Mouse (Mus musculus) erythroid progenitor cell, adult 5-6 weeks (primary cell): ENCODE results near the gene Nme3. TPM values are rescaled to one million over a fixed set of nuclear protein-coding genes. Genes with fewer than 3 reads are reported as not detected.

Experiments
- ATAC-seq: replicated peaks from 2 replicates; pipeline ENCODE4 v1.8.0; 2016; ENCODE audit warnings: moderate number of reproducible peaks, mild to moderate bottlenecking, moderate TSS enrichment, inconsistent platforms; ENCODE audit not compliant: poor library complexity, low FRiP score, severe bottlenecking
- total RNA-seq, 2 experiments: library from RNA; stranded (forward) in 1 of 2; stranded (reverse) in 1 of 2; fragments of 150-400 nt in 1 of 2; fragments of 186-747, 209-891 nt in 1 of 2; gene quantifications; 2 replicates each; pipeline versions ENCODE4 v1.2.3 to v1.2.4; 2015 to 2017; ENCODE audit warnings: low replicate concordance in 2 of 2

Gene Nme3
- total RNA-seq (2015; ENCODE audit: low replicate concordance), result 151 and 169 TPM in 2 replicates
- total RNA-seq (2017; ENCODE audit: low replicate concordance), result 95.5 and 101 TPM in 2 replicates

DNA sequence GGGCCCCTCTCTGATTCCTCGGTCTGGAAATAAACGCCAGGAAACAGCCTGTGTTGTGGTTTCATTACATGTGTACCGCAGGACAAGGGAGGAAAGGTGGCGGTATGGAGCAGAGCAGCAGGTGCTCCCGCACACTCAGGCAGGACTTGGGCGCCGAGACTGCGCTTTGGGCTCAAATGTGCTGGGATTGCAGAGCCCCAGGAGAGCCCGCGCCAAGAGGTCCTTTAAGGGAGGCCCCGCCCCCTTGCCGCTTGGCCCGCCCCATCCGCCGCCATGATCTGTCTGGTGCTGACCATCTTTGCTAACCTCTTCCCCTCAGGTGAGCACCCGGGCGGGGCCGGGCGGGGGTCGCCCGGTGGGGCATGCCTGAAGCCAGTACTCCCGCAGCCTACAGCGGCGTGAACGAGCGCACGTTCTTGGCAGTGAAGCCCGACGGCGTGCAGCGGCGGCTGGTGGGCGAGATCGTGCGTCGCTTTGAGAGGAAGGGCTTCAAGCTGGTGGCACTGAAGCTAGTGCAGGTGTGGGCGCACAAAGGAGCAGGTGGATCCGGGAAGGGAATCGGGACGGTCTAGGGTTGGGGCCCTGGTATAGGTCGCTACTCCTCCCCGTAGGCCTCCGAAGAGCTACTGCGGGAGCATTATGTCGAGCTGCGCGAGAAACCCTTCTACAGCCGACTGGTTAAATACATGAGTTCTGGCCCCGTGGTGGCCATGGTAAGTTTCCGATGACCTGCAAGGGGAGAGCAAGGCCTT lies at the start of gene Nme3:
Gene Nme3, plus strand, starts transcription at position 260 of the 752 bp plus-strand sequence.
- ATAC-seq, result peak; percentile 69

DNA sequence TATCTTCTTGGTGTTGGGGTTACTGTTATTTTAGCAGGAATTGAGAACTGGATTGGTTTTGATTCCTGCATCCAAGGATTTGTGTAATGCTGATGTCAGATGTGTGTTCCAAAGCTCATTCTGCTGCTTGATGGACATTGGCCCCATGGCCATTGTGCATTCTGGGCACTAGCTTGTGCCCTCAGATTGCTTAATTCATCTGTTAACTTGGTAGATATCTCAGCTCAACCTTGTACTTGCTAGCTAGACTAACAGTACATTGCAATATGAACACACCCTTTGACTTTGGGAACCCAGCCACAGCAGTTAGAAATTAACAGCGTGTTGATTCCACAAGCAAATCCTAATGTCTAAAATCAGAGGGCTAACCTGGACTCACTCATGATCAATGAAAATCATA lies 48.9 kb upstream of the Nme3 start:
- ATAC-seq, result no peak

DNA sequence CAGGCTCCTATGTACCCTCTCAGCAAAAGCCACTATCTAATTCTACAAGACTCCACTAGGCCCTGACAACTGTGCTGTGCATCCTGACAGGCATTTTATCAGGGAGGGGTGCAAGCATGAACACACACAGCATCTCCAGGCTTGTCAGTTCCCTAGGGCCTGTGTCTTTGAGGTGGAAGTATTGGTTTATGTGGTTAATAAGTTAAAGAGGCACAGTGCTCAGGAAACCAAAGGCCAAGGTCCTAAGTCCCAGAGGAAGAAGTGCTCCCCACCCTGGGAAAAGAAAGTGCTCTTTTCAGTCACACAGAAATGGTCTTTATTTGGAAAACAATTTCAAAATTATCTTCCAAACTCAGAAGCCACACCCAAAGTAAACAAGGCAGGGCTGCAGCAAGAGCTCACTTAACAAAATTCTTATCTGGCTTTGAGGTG lies 47.7 kb upstream of the Nme3 start:
- ATAC-seq, result peak; percentile 40

DNA sequence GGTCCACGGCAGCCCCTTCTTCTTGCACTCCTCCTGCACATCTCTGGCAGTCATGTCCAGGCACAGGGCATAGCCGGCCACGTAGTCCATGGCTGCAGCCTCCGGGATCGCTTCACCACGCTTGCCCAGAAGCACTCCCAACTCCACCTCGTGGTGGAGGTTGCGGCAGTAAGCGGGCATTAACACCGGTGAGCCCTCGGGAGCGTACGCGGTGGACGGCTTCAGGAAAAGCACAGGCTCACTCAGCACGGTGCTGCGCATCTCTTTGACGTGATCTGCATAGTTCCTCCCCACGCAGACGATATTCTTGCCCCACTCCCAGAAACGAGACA lies 46.6 kb upstream of the Nme3 start:
- ATAC-seq, result peak; percentile 55

DNA sequence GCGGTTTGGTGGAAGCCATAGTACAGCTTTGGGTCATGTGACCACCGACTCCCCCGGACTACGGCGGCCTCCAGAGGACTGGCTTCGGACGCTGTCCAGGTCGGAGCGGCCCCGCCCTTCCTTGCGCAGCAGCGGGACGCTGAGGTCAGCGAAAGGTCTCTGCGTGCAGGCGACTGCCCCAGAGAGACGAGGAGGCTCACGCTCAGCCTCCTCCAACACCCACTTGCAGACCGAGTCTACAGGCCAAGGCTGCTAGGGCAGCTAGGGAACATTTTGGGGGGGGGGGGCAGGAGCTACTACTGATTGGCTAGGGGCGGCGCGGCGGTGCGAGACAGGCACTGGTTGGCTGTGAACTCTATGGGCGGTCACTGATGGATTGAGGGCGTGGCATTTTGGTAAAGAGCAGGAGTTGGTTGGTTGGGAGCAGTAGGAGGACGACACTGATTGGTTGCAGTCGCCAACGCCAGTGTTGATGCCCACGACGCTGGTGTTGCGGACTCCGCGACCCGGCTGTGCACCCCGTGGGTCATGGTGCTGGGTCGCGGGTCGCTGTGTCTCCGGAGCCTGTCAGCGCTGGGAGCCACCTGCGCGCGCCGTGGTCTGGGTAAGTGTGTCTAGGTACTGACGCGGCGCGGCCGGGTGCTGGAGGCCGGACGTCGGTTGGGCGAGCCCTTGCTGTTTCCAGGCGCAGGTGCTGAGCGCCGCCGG lies 46.1 kb upstream of the Nme3 start, which contains the start of gene Fahd1:
Gene Fahd1, minus strand, starts transcription at position 300 of the 708 bp plus-strand sequence.
- peak; percentile 84 for ATAC-seq

DNA sequence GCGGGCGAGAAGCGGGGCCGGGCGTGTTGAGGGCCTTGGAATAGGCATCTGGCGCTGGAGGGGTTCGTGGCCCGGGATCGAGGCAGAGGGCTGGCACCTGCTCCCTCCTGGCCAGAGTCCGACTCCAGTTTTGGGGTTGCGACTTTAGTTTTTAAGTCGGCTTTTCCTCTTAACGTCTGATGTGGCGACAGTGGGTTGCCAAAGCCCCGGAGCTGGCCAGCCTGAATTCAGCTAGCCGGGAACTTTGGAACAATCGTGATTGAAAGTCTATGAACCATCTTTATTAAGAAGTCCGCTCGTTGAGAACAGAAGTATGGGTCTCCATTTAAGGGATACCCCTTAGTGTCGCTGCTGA lies 45.5 kb upstream of the Nme3 start:
- no peak for ATAC-seq

DNA sequence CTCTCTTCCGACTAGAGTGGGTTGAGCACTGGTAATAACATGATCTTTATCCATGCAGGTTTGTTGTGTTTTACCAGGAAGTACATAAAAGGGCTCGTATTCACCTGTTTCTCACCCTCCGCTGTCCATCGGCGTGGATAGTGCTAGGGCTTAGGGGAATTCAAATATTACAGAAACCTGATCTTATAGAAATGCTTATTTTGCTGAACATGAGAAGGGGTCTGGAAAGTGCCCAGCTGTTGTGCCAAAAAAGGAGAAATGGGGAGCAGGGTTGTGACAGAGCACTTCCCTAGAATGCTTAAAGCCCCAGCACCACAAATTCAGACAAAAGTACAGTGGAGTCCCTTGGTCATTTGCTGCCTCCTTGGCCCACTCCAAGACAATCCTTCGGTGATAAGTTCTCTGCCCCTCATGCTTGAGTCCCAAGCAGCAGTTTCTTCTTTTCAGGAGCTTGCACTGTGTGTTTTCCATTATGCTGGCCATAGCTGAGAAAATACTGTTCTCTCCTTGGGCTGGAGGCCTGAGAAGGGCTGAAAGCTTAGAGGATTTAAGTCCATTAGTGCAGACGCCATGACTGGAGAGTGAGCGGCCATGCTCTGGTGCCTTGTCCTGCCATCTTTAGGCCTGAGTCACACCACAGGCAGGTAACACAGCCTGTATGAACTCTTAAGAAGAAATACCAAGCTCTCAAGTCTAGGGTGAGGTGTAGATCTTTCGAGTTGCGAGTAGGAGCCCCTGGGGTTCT lies 44.7 kb upstream of the Nme3 start:
- ATAC-seq, result no peak

DNA sequence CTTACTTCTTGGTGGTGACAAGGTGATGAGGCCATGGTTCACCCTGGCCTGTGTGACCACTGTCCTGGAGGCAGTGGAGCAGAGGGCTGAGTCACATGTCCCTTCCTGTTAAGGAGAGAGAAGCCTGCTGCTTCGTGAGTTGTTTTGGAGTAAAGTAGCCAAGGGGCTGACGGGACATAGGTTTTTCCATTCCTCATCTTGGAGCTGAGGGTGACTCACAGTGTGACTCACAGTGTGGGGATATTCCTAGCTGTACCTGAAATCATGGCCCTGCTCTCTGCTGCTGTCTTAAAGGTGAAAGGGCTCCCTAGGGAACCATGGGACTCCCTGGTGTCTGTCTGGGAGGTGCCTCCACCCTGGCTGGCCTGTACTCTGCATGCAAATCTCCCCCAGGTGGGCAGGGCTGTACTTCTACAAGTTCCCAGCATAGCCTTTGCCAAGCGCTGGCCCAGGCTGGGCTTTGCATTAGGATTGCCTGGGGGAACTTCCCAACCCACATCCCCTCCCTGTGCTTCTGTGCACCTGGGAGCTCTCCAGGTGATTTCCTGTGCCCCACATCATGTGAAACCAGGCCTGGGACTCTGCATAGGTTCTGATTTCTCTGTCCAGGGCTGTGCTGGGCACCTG lies 40.3 kb upstream of the Nme3 start:
- no peak for ATAC-seq

DNA sequence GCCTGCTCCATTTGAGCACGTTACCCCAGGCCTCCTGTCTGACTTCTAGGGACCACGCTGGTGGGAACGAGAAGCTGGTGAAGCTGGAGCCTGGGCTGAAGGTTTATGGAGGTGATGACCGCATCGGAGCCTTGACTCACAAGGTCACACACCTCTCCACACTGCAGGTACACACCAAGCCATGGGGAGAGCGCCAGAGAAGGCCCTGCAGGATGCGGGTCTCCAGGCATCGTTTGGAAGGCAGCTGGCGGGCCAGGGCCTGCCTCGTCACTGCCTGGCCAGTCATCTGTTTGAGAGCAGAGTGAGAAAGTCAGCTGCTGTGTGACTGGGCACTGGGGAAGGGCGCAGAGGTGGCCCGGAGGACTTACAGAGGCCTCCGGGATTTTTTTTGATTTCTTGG lies 39.7 kb upstream of the Nme3 start:
- no peak for ATAC-seq

DNA sequence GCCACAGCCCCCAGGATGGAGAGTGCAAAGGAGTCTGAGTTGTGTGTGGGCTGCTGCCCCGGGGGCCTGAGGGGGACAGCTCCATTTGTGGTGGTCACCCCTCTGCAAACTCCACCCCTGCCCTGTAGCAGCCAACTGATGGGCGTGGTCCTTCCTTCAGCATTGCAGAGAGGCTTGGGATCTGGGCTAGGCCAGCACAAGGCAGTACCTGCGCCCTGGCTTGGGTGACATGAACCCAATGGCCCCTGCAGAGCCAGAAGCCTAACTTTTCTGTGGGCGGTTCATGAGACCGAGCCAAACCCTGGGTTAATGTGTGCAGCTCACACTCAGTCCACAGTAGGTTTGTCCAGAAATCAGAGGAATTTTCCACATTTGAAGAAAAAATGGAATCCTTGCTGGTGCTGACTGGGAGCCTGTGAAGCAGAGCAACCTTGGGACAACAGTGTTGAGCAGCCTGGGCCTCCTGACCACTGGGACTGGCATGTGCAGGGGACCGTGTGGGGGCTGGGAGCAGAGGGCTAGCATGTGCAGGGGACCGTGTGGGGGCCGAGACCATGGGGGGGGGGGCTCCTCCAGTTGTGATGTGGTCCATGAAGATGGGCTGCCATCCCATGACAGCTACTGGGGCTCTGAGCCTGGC lies 38.3 kb upstream of the Nme3 start:
- peak; percentile 54 for ATAC-seq

DNA sequence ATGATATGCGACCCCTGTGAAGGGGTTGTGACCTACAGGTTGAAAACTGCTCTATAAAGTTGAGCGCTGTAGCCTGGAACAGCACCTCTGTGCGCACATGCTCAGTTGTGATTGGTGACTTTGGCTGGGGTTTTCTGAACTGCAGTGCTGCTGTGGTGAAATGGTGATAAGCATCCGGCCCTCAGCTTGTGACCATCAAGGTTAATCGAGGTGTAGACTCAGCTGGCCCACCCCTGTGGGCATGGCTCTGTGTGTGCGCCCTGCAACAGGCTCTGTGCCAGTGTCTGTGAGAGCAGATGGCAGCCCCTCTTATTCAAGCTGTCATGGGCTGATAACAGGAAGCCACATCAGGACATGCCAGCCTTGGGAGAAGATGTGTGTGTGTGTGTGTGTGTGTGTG lies 37.3 kb upstream of the Nme3 start:
- peak; percentile 84 for ATAC-seq

DNA sequence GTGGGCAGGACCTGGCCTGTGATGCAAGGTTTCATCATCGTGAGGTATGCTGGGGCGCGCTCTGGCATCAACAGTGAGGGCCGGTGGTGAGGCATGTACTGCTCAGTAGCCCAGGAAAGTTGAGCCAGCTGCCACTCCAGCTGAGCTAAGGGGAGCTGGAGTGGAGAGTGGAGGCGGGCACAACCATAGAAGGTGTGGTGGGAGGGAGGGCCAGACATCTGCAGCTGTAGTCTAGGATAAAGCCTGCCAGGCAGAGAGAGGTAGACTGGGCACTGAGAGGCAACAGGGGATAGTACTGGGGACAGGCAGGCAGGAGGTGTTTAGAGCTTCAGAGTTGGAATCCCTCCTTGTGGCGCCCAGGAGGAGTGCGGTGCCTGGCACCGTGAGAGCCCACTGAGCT lies 36.2 kb upstream of the Nme3 start:
- peak; percentile 81 for ATAC-seq

DNA sequence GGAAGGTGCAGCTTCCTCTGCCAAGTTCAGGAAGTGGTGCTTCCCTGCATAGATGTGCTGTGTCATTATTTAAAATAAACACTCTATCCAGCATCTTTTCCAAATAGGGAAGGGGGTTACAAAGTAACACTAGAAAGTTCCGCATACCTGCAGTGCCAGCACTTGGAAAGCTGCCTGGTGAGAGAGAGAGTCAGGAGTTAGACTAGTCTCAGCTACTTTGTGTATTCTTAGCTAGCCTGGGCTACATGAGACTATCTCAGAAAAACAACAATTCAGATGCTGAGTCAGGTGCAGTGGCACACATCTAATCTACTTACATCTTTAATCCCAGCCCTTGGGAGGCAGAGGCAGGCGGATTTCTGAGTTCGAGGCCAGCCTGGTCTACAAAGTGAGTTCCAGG lies 34.5 kb upstream of the Nme3 start:
- ATAC-seq, result no peak

DNA sequence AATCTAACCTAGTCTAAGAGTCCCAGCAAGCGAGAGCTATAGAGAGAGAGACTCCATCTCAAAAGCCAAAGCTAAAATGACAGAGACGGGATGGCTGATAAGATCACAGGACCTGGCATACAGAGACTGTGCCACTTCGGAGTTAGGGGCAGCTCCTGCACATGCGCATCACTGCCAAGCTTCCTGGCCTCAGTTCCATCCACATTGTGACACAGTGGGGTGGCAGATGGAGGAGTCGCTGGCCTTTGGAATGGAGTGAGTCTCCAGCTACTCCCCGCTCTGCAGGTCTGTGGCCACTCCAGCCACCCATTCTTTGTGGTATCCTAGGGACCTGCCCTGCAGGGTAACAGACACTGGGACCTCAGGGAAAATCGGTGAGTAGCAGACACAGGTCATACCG lies 30.5 kb upstream of the Nme3 start, which contains the start of gene Igfals:
Gene Igfals, plus strand, starts transcription at position 222 of the 400 bp plus-strand sequence.
- no peak for ATAC-seq

DNA sequence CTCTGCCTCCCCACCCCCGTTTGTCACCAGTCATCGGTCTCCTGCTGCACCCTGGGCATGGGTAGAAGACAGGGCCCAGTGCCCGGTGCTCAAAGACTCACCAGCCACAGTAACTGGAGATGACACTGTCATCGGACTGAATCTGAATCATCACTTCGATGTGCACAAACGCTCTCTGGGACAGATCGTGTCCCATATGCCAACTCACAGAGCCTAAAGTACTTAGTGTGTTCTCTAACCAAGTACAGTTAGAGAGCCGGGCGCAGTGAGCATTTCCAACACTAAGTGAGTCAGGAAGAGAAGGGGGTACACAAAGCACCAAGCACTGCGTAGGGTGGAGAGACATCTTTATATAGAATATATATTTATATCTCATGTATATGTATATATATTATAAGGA lies 28.4 kb upstream of the Nme3 start:
- no peak for ATAC-seq

DNA sequence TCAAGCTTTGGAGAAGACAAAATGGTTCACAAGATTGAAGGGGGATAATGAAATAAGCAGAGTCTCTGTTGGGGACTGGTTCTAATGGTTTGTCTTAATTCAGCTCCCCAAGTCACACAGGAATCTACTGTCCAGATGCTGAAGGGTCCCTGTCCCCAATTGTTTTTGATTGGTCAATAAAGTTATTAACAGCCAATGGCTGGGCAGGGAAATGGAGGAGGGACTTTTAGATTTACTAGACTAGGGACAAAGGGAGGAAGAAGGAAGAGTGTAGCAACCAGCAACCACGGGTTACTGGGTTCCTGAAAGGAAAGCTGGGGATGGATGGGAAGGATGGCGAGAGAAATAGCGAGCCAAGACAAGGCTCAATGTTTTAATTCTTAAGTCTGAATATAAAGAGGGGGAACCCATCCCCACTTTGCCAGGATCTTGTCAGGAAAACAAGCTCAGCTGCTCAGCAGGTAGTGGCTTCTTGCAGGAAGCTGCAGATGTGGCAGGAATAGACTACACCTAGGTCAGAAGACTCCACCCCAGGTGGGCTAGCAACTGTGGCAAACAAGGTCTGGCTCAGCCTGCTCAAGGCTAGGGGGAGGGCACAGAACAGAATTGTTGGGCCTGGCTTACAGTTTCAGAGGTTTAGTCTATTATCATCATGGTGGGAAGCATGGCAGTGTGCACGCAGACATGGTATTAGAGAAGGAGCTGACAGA lies 22.4 kb upstream of the Nme3 start:
- ATAC-seq, result no peak

DNA sequence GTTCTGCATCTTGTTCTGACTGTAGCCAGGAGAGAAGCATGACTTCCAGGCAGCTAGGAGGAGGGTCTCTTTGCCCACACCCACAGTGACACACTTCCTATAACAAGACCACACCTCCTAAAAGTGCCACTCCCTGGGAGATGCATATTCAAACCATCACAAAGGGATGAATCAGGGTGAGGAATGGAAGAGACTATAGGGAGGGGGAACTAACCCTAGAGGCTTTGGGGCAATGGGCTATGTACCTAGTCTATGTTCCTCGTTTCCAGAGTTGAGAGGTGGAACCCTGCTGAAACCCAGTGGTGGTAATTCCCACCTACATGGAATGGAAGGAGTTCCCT lies 21.9 kb upstream of the Nme3 start:
- ATAC-seq, result no peak

DNA sequence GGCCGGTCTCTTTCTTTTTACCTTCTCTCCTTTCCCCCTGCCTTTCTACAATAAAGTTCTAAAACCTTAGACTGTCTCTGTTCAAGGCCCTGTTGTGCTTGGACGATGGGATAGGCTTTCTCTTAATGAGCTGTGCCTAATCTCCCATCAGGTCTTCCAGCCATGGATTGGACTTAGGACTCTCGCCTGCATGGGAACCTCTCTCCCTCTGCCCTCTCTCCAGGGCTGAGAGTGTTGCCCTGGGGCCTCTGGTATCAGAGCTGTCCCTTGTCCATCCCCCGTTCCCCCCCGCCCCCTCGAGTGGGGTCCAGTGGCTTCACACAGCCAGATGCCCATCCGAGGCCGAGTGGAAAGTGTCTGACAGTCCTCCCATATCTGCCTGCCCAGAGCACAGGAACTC lies 21.3 kb upstream of the Nme3 start:
- ATAC-seq, result no peak
